Mouse (Mus musculus): ENCODE data around the gene D1Pas1. TPM values are rescaled to one million over a fixed set of nuclear protein-coding genes. Genes with fewer than 3 reads are reported as not detected.

The D1Pas1 gene
- polyA plus RNA-seq, 1 experiment from 2014 or later = 0.11 TPM

- Histone ChIP-seq H3K9ac (ENCODE audit: low read depth, low read length) (no peak overlapping the region), H3K4me2 (no peak overlapping the region), H3K4me1 (replicated peaks; ENCODE audit: control insufficient read depth, insufficient read depth, low read length) (no peaks in the 10 kb centered on the region), H3K9me3 (ENCODE audit: control insufficient read depth, low read length) (no peaks in the 10 kb centered on the region), H3K4me3 (ENCODE audit: low read depth, low read length) (no peak overlapping the region), H3K27me3 (replicated peaks; ENCODE audit: control insufficient read depth, insufficient read depth, low read length) (no peaks in the 10 kb centered on the region), H3K27ac (ENCODE audit: low read depth, low read length) (no peak overlapping the region), H3K36me3 (ENCODE audit: control insufficient read depth, insufficient read depth, low read length) (no peaks in the 10 kb centered on the region)
- ATAC-seq (replicated peaks; ENCODE audit: low FRiP score) (no peak), DNase-seq (ENCODE audit: low spot score) (no peak)
- WGBS = 83% methylated on average over 8 of the region's 8 CpGs
Observed at GRCm38 (mm10) chr1:186979465-186979864, 12.2 kb downstream of the D1Pas1 start.

- H3K4me3 ChIP-seq (ENCODE audit: low read depth, low read length) = no peak overlapping the region
- no peak overlapping the region for H3K9ac ChIP-seq (ENCODE audit: low read depth, low read length)
- H3K9me3 ChIP-seq (ENCODE audit: control insufficient read depth, low read length) = no peaks in the 10 kb centered on the region
- no peaks in the 10 kb centered on the region for H3K4me1 ChIP-seq (replicated peaks; ENCODE audit: control insufficient read depth, insufficient read depth, low read length)
- H3K27ac ChIP-seq (ENCODE audit: low read depth, low read length) = no peak overlapping the region
- no peaks in the 10 kb centered on the region for H3K36me3 ChIP-seq (ENCODE audit: control insufficient read depth, insufficient read depth, low read length)
- DNase-seq (ENCODE audit: low spot score) (no peak), ATAC-seq (replicated peaks; ENCODE audit: low FRiP score) (no peak)
- no peak overlapping the region for H3K4me2 ChIP-seq
- 68% methylated on average over 9 of the region's 9 CpGs for WGBS
- no peaks in the 10 kb centered on the region for H3K27me3 ChIP-seq (replicated peaks; ENCODE audit: control insufficient read depth, insufficient read depth, low read length)
Observed at GRCm38 (mm10) chr1:186980503-186980902, 13.3 kb downstream of the D1Pas1 start.

GRCm38 (mm10) chr1:186985131-186985530 is 17.9 kb downstream of the D1Pas1 start:
- WGBS = 90% methylated on average over 11 of the region's 11 CpGs

GRCm38 (mm10) chr1:186986086-186986485 is 18.9 kb downstream of the D1Pas1 start:
- Histone ChIP-seq H3K27ac (ENCODE audit: low read depth, low read length) (no peak overlapping the region), H3K9me3 (ENCODE audit: control insufficient read depth, low read length) (no peaks in the 10 kb centered on the region), H3K27me3 (replicated peaks; ENCODE audit: control insufficient read depth, insufficient read depth, low read length) (no peaks in the 10 kb centered on the region), H3K36me3 (ENCODE audit: control insufficient read depth, insufficient read depth, low read length) (no peaks in the 10 kb centered on the region), H3K4me2 (no peak overlapping the region), H3K9ac (ENCODE audit: low read depth, low read length) (no peak overlapping the region), H3K4me3 (ENCODE audit: low read depth, low read length) (no peak overlapping the region), H3K4me1 (replicated peaks; ENCODE audit: control insufficient read depth, insufficient read depth, low read length) (no peaks in the 10 kb centered on the region)
- DNase-seq (ENCODE audit: low spot score) (no peak), ATAC-seq (replicated peaks; ENCODE audit: low FRiP score) (no peak)
- WGBS = 74% methylated on average over 9 of the region's 9 CpGs

More at GRCm38 (mm10) chr1:186985131-186985530, 17.9 kb downstream of the D1Pas1 start:
- Histone ChIP-seq H3K36me3 (ENCODE audit: control insufficient read depth, insufficient read depth, low read length) (no peaks in the 10 kb centered on the region), H3K27me3 (replicated peaks; ENCODE audit: control insufficient read depth, insufficient read depth, low read length) (no peaks in the 10 kb centered on the region), H3K4me1 (replicated peaks; ENCODE audit: control insufficient read depth, insufficient read depth, low read length) (no peaks in the 10 kb centered on the region), H3K9ac (ENCODE audit: low read depth, low read length) (no peak overlapping the region), H3K27ac (ENCODE audit: low read depth, low read length) (no peak overlapping the region), H3K4me3 (ENCODE audit: low read depth, low read length) (no peak overlapping the region), H3K4me2 (no peak overlapping the region), H3K9me3 (ENCODE audit: control insufficient read depth, low read length) (no peaks in the 10 kb centered on the region)
- ATAC-seq (replicated peaks; ENCODE audit: low FRiP score) (no peak), DNase-seq (ENCODE audit: low spot score) (no peak)

DNA sequence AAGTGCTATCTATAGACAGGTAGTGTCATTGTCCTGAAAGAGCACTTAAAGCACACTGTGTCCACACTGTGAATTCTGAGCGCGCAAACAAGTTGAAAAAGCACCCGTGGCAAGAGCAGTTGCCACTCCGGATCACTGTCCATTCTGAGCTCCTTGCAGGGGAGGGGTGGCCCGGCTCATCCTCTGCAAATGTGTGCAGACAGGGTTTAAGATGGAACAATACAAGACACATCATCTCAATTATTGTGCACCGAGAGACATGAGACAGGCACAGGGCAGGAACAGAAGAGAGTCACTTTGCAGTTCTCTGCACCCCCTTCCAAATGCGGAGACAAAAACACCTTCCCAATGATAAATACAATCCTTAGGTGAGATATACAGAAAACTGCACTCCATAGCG is 19.3 kb downstream of the D1Pas1 start:
- H3K9ac ChIP-seq (ENCODE audit: low read depth, low read length) = no peak overlapping the region
- no peaks in the 10 kb centered on the region for H3K36me3 ChIP-seq (ENCODE audit: control insufficient read depth, insufficient read depth, low read length)
- no peak overlapping the region for H3K27ac ChIP-seq (ENCODE audit: low read depth, low read length)
- H3K4me2 ChIP-seq = no peak overlapping the region
- ATAC-seq (replicated peaks; ENCODE audit: low FRiP score) (no peak), DNase-seq (ENCODE audit: low spot score) (no peak)
- H3K4me1 ChIP-seq (replicated peaks; ENCODE audit: control insufficient read depth, insufficient read depth, low read length) = no peaks in the 10 kb centered on the region
- H3K4me3 ChIP-seq (ENCODE audit: low read depth, low read length) = no peak overlapping the region
- no peaks in the 10 kb centered on the region for H3K27me3 ChIP-seq (replicated peaks; ENCODE audit: control insufficient read depth, insufficient read depth, low read length)
- 89% methylated on average over 8 of the region's 8 CpGs for WGBS
- H3K9me3 ChIP-seq (ENCODE audit: control insufficient read depth, low read length) = no peaks in the 10 kb centered on the region

- Histone ChIP-seq H3K4me1 (replicated peaks; ENCODE audit: control insufficient read depth, insufficient read depth, low read length) (no peaks in the 10 kb centered on the region), H3K27me3 (replicated peaks; ENCODE audit: control insufficient read depth, insufficient read depth, low read length) (no peaks in the 10 kb centered on the region), H3K9me3 (ENCODE audit: control insufficient read depth, low read length) (no peaks in the 10 kb centered on the region), H3K4me3 (ENCODE audit: low read depth, low read length) (no peak overlapping the region), H3K4me2 (no peak overlapping the region), H3K9ac (ENCODE audit: low read depth, low read length) (no peak overlapping the region), H3K27ac (ENCODE audit: low read depth, low read length) (no peak overlapping the region), H3K36me3 (ENCODE audit: control insufficient read depth, insufficient read depth, low read length) (no peaks in the 10 kb centered on the region)
- ATAC-seq (replicated peaks; ENCODE audit: low FRiP score) = no peak
- DNase-seq (ENCODE audit: low spot score) = no peak
- 86% methylated on average over 9 of the region's 9 CpGs for WGBS
Observed at GRCm38 (mm10) chr1:186988281-186988682, 21.1 kb downstream of the D1Pas1 start.

DNA sequence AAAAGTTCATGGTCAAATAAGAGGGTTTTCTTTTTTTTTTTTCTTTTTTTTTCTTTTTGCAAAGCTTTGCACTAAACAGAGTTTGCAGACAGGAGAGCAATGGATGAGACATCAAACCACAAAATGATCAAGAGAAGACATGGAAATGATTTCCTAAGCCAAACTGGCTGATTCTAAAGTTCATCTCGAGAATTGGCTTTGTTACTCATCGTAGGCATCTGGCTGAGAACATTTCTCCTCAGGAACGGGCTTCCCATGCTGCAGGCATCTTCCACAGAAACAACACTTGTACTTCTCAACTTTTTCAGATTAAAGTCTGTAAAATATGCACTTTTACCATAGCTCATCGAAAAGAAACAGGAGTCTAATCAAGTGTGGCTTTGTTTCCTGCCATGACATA is 21.6 kb downstream of the D1Pas1 start:
- H3K4me2 ChIP-seq = no peak overlapping the region
- H3K27ac ChIP-seq (ENCODE audit: low read depth, low read length) = no peak overlapping the region
- WGBS = 82% methylated on average over 4 of the region's 4 CpGs
- H3K9me3 ChIP-seq (ENCODE audit: control insufficient read depth, low read length) = no peaks in the 10 kb centered on the region
- DNase-seq (ENCODE audit: low spot score) (no peak), ATAC-seq (replicated peaks; ENCODE audit: low FRiP score) (no peak)
- H3K4me3 ChIP-seq (ENCODE audit: low read depth, low read length) = no peak overlapping the region
- H3K36me3 ChIP-seq (ENCODE audit: control insufficient read depth, insufficient read depth, low read length) = no peaks in the 10 kb centered on the region
- H3K9ac ChIP-seq (ENCODE audit: low read depth, low read length) = no peak overlapping the region
- no peaks in the 10 kb centered on the region for H3K27me3 ChIP-seq (replicated peaks; ENCODE audit: control insufficient read depth, insufficient read depth, low read length)
- H3K4me1 ChIP-seq (replicated peaks; ENCODE audit: control insufficient read depth, insufficient read depth, low read length) = no peaks in the 10 kb centered on the region

DNA sequence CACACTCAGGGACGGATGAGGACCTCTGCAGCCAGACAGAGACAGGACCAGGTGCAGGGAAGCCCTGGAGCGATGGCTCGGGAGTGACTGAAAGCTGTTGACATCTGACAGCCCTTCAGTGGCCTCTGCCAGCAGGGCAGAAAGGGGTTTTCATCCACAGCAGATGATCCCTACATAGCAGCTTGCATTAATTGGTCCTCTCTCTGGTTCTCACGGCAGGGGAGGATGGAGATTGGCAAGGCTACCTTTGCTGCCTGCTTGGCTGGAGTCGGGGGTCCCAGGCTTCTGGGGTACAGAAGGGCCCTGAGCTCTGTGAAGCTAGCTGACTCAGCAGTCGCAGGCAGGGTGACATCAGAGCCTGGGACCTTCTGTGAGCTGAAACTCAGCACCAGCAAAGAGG is 24.3 kb downstream of the D1Pas1 start:
- Histone ChIP-seq H3K9me3 (ENCODE audit: control insufficient read depth, low read length) (no peaks in the 10 kb centered on the region), H3K36me3 (ENCODE audit: control insufficient read depth, insufficient read depth, low read length) (no peaks in the 10 kb centered on the region), H3K4me2 (no peak overlapping the region), H3K27ac (ENCODE audit: low read depth, low read length) (no peak overlapping the region), H3K4me1 (replicated peaks; ENCODE audit: control insufficient read depth, insufficient read depth, low read length) (no peaks in the 10 kb centered on the region), H3K4me3 (ENCODE audit: low read depth, low read length) (no peak overlapping the region), H3K27me3 (replicated peaks; ENCODE audit: control insufficient read depth, insufficient read depth, low read length) (no peaks in the 10 kb centered on the region), H3K9ac (ENCODE audit: low read depth, low read length) (no peak overlapping the region)
- no peak for ATAC-seq (replicated peaks; ENCODE audit: low FRiP score)
- 72% methylated on average over 6 of the region's 6 CpGs for WGBS
- no peak for DNase-seq (ENCODE audit: low spot score)

- H3K27ac ChIP-seq (ENCODE audit: low read depth, low read length) = no peak overlapping the region
- H3K9me3 ChIP-seq (ENCODE audit: control insufficient read depth, low read length) = no peaks in the 10 kb centered on the region
- no peaks in the 10 kb centered on the region for H3K27me3 ChIP-seq (replicated peaks; ENCODE audit: control insufficient read depth, insufficient read depth, low read length)
- no peak overlapping the region for H3K9ac ChIP-seq (ENCODE audit: low read depth, low read length)
- H3K4me3 ChIP-seq (ENCODE audit: low read depth, low read length) = no peak overlapping the region
- H3K4me1 ChIP-seq (replicated peaks; ENCODE audit: control insufficient read depth, insufficient read depth, low read length) = no peaks in the 10 kb centered on the region
- H3K4me2 ChIP-seq = no peak overlapping the region
- H3K36me3 ChIP-seq (ENCODE audit: control insufficient read depth, insufficient read depth, low read length) = no peaks in the 10 kb centered on the region
- DNase-seq (ENCODE audit: low spot score) (no peak), ATAC-seq (replicated peaks; ENCODE audit: low FRiP score) (no peak)
- WGBS = 84% methylated on average over 3 of the region's 3 CpGs
Observed at GRCm38 (mm10) chr1:186992113-186992512, 24.9 kb downstream of the D1Pas1 start.

Data from liver, embryonic 11.5 days (tissue).